In the genomic region with DNA sequence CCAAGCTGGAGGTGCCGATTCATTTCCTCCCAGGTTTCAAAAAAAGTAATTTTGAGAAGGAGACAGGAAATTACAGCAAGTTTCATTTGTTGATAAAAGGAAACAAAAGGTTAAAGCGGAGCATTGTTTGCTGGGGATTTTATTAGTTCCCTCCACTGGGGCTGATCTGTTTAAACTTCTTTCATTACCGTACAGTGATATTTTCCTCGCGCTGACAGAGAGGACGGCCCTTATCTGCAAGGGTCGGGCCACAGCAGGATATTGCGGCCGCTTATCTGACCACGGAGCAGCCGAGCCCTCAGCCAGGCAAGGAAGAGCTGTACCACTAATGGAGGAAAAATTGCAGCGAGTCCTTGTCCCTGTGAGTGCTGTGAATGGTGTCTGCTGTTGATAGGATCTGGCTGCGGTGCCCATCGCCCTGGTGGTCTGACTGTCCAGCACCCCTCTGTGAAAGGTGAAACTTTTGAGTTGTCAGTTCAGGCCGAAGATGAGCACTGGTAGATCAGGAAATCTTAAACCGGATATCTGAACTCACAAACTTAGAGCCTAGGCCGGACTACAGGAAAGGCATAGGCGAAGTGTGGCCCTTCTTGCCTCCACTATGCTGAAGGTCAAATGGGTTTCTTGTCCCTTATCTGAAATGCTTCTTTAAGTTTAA, we compare ENCODE assay signal across 8 mouse cellular contexts. TPM values are rescaled to one million over a fixed set of nuclear protein-coding genes. Genes with fewer than 3 reads are reported as not detected.
DNase-seq lines count a peak whose midpoint lies in the region; ATAC-seq and TF ChIP-seq lines count a peak whose summit lies in the region.

No protein-coding gene starts in this region.

- no peak for TF ChIP-seq POLR2A in testis, adult 2 months (IDR thresholded peaks at IDR 0.05; ENCODE audit: control insufficient read depth, low read depth, low read length)

- no peak for DNase-seq in testis, postnatal 10 days (ENCODE audit: low spot score)
- peak; percentile 50 to 54 for DNase-seq in heart, adult 9 months (ENCODE audit: low spot score in 2 of 2)
- DNase-seq in kidney, postnatal 36 days, result peak; percentile 32 to 45
- no peak for DNase-seq in right cerebral cortex, postnatal 14 days
- no peak for DNase-seq in cerebellum, postnatal 10 days
- no peak for DNase-seq in forebrain, embryonic 14.5 days (ENCODE audit: low spot score)

- no peaks in the 10 kb centered on the region for H3K36me3 ChIP-seq in testis, adult 2 months (ENCODE audit: control insufficient read depth, insufficient read depth, low read length)
- H3K36me3 ChIP-seq in midbrain, embryonic 13.5 days, result no peaks in the 10 kb centered on the region
- no peaks in the 10 kb centered on the region for H3K36me3 ChIP-seq in forebrain, embryonic 14.5 days (ENCODE audit: control insufficient read depth, insufficient read depth, low read length)

- peak overlapping the region; percentile 35 for H3K4me3 ChIP-seq in testis, adult 2 months (ENCODE audit: control insufficient read depth, low read depth, low read length)
- no peak overlapping the region for H3K4me3 ChIP-seq in midbrain, embryonic 13.5 days (replicated peaks)
- H3K4me3 ChIP-seq in forebrain, embryonic 14.5 days (ENCODE audit: low read depth, low read length), result no peak overlapping the region

- H3K4me2 ChIP-seq in midbrain, embryonic 13.5 days (replicated peaks), result peak overlapping the region; percentile 18; the same call in 1 of the 2 replicates
- H3K4me2 ChIP-seq in forebrain, embryonic 14.5 days (ENCODE audit: low read length), result no peak overlapping the region

- no peak for ATAC-seq in midbrain, embryonic 13.5 days
- ATAC-seq in forebrain, embryonic 14.5 days, result no peak

- 0 out of 2 replicates have a peak, but pooled peaks cover 2% of the 10 kb centered on the region for H3K27me3 ChIP-seq in testis, adult 2 months (ENCODE audit: control insufficient read depth, insufficient read depth, low read length)
- H3K27me3 ChIP-seq in midbrain, embryonic 13.5 days, result no peaks in the 10 kb centered on the region
- no peaks in the 10 kb centered on the region for H3K27me3 ChIP-seq in forebrain, embryonic 14.5 days (replicated peaks; ENCODE audit: control insufficient read depth, insufficient read depth, low read length)

- no peak overlapping the region for H3K9ac ChIP-seq in midbrain, embryonic 13.5 days (replicated peaks)
- no peak overlapping the region for H3K9ac ChIP-seq in forebrain, embryonic 14.5 days (ENCODE audit: low read length)

- no peak for TF ChIP-seq CTCF in testis, adult 2 months (IDR thresholded peaks at IDR 0.05; ENCODE audit: control insufficient read depth, insufficient read depth, insufficient replicate concordance, low read depth, low read length)

- H3K9me3 ChIP-seq in midbrain, embryonic 13.5 days, result no peaks in the 10 kb centered on the region
- no peaks in the 10 kb centered on the region for H3K9me3 ChIP-seq in forebrain, embryonic 14.5 days (replicated peaks; ENCODE audit: control insufficient read depth, low read length)

- H3K27ac ChIP-seq in testis, adult 2 months (ENCODE audit: control insufficient read depth, insufficient read depth, low read depth, low read length), result peak overlapping the region; percentile 2; the same call in 1 of the 2 replicates
- H3K27ac ChIP-seq in midbrain, embryonic 13.5 days, result no peak overlapping the region
- no peak overlapping the region for H3K27ac ChIP-seq in forebrain, embryonic 14.5 days (ENCODE audit: low read depth, low read length)

- WGBS in midbrain, embryonic 13.5 days, result 57% methylated on average over 18 of the region's 18 CpGs
- WGBS in forebrain, embryonic 14.5 days, result 59% methylated on average over 18 of the region's 18 CpGs

- H3K4me1 ChIP-seq in testis, adult 2 months (ENCODE audit: control insufficient read depth, insufficient read depth, low read length), result 0 out of 2 replicates have a peak, but pooled peaks cover 4% of the 10 kb centered on the region
- peaks cover 21% of the 10 kb centered on the region; the same call in 1 of the 2 replicates for H3K4me1 ChIP-seq in midbrain, embryonic 13.5 days (replicated peaks)
- no peaks in the 10 kb centered on the region; the same call in 1 of the 2 replicates for H3K4me1 ChIP-seq in forebrain, embryonic 14.5 days (ENCODE audit: control insufficient read depth, insufficient read depth, low read length)

RNA-seq across cellular contexts. Expression of a gene that starts 28.1 kb away (rescaled TPM):
- 15.0 and 21.1 TPM in 2 replicates for polyA plus RNA-seq in testis, adult 2 months (2012; rRNA removed)
- polyA plus RNA-seq in midbrain, embryonic 13.5 days (2015; fragmentation: Nextera tagmentation; extraction: Ambion mirVana), result 23.6 and 26.2 TPM in 2 replicates
- 38.2 and 40.2 TPM in 2 replicates for polyA plus RNA-seq in forebrain, embryonic 14.5 days (2014; fragmentation: Nextera tagmentation; extraction: Ambion mirVana)

Comparison
In these comparisons a context has a peak if more than half of its experiments do, and no peak if none do; other contexts are left out.
1. DNase-seq: peak in heart, adult 9 months (2 of 2) and kidney, postnatal 36 days (2 of 2); none in testis, postnatal 10 days (single experiment), right cerebral cortex, postnatal 14 days (single experiment), cerebellum, postnatal 10 days (0 of 2) and forebrain, embryonic 14.5 days (single experiment).